Mouse (Mus musculus) heart, adult 2 months (tissue): ENCODE measurements at regions not wholly inside any gene's neighbourhood (a gene's known extent, or its start where the extent isn't known, plus 50 kb on each side); places are given as distances from the start of the nearest gene placed in this dataset.

Experiments used
- DNase-seq, 2 experiments: peaks; one replicate each; pipeline ENCODE4 v3.0.0; 2021
- H3K27ac ChIP-seq: fragments of 200-600 bp; 2 replicates; pipeline ENCODE4 v1.8.1; 2022
- H3K27me3 ChIP-seq: fragments of 200-500 bp; 2 replicates; pipeline ENCODE4 v1.6.1; 2012; ENCODE audit warnings: mild to moderate bottlenecking, low read length, inconsistent platforms, mixed read lengths; ENCODE audit not compliant: control insufficient read depth, insufficient read depth
- H3K36me3 ChIP-seq: fragments of 200-500 bp; 2 replicates; pipeline ENCODE4 v1.6.1; 2012; ENCODE audit warnings: low read length, inconsistent platforms; ENCODE audit not compliant: control insufficient read depth, insufficient read depth
- H3K4me1 ChIP-seq: fragments of 200-500 bp; 2 replicates; pipeline ENCODE4 v1.6.1; 2011; ENCODE audit warnings: low read length; ENCODE audit not compliant: control insufficient read depth, insufficient read depth
- H3K4me3 ChIP-seq: fragments of 200-600 bp; 2 replicates; pipeline ENCODE4 v1.8.1; 2022
- H3K79me2 ChIP-seq: fragments of 200-500 bp; replicated peaks from 2 replicates; pipeline ENCODE4 v1.6.1; 2012; ENCODE audit warnings: mild to moderate bottlenecking, inconsistent platforms, low read length, moderate library complexity, mixed read lengths; ENCODE audit not compliant: control insufficient read depth, insufficient read depth
- H3K9ac ChIP-seq: fragments of 200-500 bp; 2 replicates; pipeline ENCODE4 v1.6.1; 2012; ENCODE audit warnings: low read depth, mild to moderate bottlenecking, control low read depth, inconsistent platforms, low read length, mixed read lengths
- CTCF ChIP-seq: fragments of 200-600 bp; IDR thresholded peaks from 2 replicates; pipeline ENCODE4 v1.8.1; 2022; ENCODE audit warnings: antibody characterized with exemption, mild to moderate bottlenecking, moderate library complexity
- EP300 ChIP-seq: fragments of 200-500 bp; IDR thresholded peaks from 2 replicates; pipeline ENCODE4 v1.6.1; 2011; ENCODE audit warnings: low read depth, low read length, control low read depth; ENCODE audit not compliant: insufficient read depth
- POLR2A ChIP-seq: fragments of 200-500 bp; IDR thresholded peaks from 2 replicates; pipeline ENCODE4 v1.6.1; 2011; ENCODE audit warnings: mild to moderate bottlenecking, low read depth, low read length, control low read depth; ENCODE audit not compliant: insufficient read depth
- WGBS: fragments of 180-500 bp; shearing (Covaris S2); methylation state at CpG from one replicate; pipeline ENCODE4 v1.1.7; 2018; 5-methylcytosine and 5-hydroxymethylcytosine counted together
- intact Hi-C: fragments of 180-260 bp; cut with DNase I; formaldehyde crosslinking; loops from one replicate; pipeline ENCODE4 v1.15.1; 2025

DNA sequence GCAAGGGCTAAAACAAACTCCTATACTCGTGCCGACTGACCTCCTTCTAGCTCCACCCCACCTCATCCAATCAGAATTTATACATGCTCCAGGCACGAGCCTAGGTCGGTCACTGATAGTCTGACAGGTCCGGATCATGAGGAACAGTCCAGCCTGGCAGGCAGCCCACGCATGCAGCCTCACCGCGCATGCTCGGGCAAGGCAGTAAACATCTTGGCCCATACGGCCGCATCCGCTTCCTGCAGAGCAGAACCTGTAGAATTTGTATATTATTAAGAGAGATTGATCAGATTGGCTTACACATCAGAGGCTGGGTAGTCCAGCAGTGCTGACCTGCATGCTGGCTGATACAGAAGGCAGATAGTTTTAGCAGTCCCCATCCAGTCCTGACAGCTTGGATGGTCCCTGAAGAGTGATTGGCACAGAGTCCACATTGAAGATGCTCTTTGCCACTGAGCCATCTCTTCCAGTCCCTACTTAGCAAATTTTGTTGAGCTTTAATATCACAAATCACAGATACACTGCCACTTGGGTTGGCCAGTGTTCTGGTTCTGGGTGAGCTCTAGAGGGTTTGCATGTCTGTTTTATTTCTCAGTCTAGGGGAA lies 78.2 kb upstream of the Tmem150c start:
- no peak overlapping the region for H3K27ac ChIP-seq
- DNase-seq = no peak
- no peaks in the 10 kb centered on the region for H3K79me2 ChIP-seq
- H3K9ac ChIP-seq = no peak overlapping the region
- H3K4me3 ChIP-seq = no peak overlapping the region
- intact Hi-C loops = no loop called here
- H3K36me3 ChIP-seq = no peaks in the 10 kb centered on the region
- TF ChIP-seq CTCF (no peak), EP300 (no peak), POLR2A (no peak)
- no peaks in the 10 kb centered on the region for H3K4me1 ChIP-seq
- WGBS = 86% methylated on average over 12 of the region's 12 CpGs
- H3K27me3 ChIP-seq = no peaks in the 10 kb centered on the region

GRCm38 (mm10) chr5:100236277-100236676 lies 76.7 kb upstream of the Tmem150c start:
- Histone ChIP-seq H3K9ac (no peak overlapping the region), H3K27me3 (no peaks in the 10 kb centered on the region), H3K4me3 (no peak overlapping the region), H3K4me1 (no peaks in the 10 kb centered on the region), H3K36me3 (no peaks in the 10 kb centered on the region), H3K79me2 (no peaks in the 10 kb centered on the region), H3K27ac (no peak overlapping the region)
- no peak for DNase-seq
- intact Hi-C loops = no loop called here
- TF ChIP-seq CTCF = no peak
- WGBS = 46% methylated on average over 17 of the region's 17 CpGs

DNA sequence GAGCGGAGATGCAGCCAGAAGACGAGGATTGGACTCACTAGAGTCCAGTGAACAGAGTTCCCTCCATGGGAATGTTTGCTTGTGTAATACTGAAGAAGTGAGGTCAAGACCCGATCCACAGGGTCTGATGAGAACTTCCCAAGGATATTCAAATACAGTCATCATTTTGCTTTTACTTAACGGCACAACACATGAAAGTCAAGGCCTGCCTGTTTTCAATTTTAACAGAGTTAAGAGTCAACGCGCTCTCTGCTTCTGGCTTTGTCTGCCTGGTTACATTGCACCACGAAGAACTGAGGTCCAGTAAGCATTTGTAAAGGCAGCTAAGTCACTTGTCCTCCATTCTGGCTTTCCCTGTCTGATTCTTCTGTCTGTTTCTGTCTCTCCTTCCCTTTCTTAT lies 72.5 kb upstream of the Tmem150c start:
- H3K27ac ChIP-seq = no peak overlapping the region

GRCm38 (mm10) chr5:100231574-100231973 lies 72.0 kb upstream of the Tmem150c start:
- TF ChIP-seq CTCF (no peak), POLR2A (no peak), EP300 (no peak)
- no peak overlapping the region for H3K27ac ChIP-seq
- H3K36me3 ChIP-seq = no peaks in the 10 kb centered on the region
- no peaks in the 10 kb centered on the region for H3K79me2 ChIP-seq
- WGBS = 84% methylated on average over 11 of the region's 11 CpGs
- H3K4me3 ChIP-seq = no peak overlapping the region
- H3K9ac ChIP-seq = no peak overlapping the region
- no peaks in the 10 kb centered on the region for H3K4me1 ChIP-seq
- H3K27me3 ChIP-seq = no peaks in the 10 kb centered on the region
- intact Hi-C loops = no loop called here
- no peak for DNase-seq

More for the DNA sequence above, 72.5 kb upstream of the Tmem150c start:
- no peaks in the 10 kb centered on the region for H3K27me3 ChIP-seq
- H3K9ac ChIP-seq = no peak overlapping the region
- H3K79me2 ChIP-seq = no peaks in the 10 kb centered on the region
- DNase-seq = no peak
- 90% methylated on average over 7 of the region's 7 CpGs for WGBS
- TF ChIP-seq POLR2A (no peak), EP300 (no peak), CTCF (no peak)
- H3K4me3 ChIP-seq = no peak overlapping the region
- H3K4me1 ChIP-seq = no peaks in the 10 kb centered on the region
- intact Hi-C loops = no loop called here
- H3K36me3 ChIP-seq = no peaks in the 10 kb centered on the region

GRCm38 (mm10) chr5:100230038-100230437 lies 70.4 kb upstream of the Tmem150c start:
- DNase-seq = no peak
- Histone ChIP-seq H3K9ac (no peak overlapping the region), H3K36me3 (no peaks in the 10 kb centered on the region), H3K79me2 (no peaks in the 10 kb centered on the region), H3K27ac (no peak overlapping the region), H3K4me3 (no peak overlapping the region), H3K27me3 (no peaks in the 10 kb centered on the region), H3K4me1 (no peaks in the 10 kb centered on the region)
- intact Hi-C loops = no loop called here
- 83% methylated on average over 4 of the region's 4 CpGs for WGBS
- no peak for TF ChIP-seq EP300
- TF ChIP-seq POLR2A = no peak
- no peak for TF ChIP-seq CTCF

DNA sequence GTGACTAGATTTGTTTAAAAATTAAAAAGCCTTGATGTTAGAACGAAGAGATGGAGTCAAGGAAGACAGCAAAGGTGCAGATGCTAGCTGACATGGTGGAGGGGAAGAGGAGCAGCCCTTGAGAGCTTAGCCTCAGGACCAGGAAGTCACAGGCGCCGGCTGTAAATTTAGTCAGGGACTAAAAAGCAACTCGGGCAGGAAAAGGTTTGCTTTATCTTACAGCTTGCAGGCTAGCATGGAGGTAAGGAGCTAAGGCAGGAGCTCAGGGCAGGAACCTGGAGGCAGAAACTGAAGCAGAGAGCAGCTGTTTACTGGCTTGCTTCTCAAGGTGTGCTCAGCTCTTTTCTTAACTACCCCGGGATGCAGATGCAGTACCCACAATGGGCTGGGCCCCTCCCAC lies 68.3 kb upstream of the Tmem150c start:
- Histone ChIP-seq H3K27ac (no peak overlapping the region), H3K4me1 (no peaks in the 10 kb centered on the region), H3K27me3 (no peaks in the 10 kb centered on the region), H3K36me3 (no peaks in the 10 kb centered on the region), H3K4me3 (no peak overlapping the region), H3K79me2 (no peaks in the 10 kb centered on the region), H3K9ac (no peak overlapping the region)
- intact Hi-C loops = no loop called here
- 46% methylated on average over 5 of the region's 5 CpGs for WGBS
- TF ChIP-seq CTCF (no peak), POLR2A (no peak), EP300 (no peak)
- no peak for DNase-seq

DNA sequence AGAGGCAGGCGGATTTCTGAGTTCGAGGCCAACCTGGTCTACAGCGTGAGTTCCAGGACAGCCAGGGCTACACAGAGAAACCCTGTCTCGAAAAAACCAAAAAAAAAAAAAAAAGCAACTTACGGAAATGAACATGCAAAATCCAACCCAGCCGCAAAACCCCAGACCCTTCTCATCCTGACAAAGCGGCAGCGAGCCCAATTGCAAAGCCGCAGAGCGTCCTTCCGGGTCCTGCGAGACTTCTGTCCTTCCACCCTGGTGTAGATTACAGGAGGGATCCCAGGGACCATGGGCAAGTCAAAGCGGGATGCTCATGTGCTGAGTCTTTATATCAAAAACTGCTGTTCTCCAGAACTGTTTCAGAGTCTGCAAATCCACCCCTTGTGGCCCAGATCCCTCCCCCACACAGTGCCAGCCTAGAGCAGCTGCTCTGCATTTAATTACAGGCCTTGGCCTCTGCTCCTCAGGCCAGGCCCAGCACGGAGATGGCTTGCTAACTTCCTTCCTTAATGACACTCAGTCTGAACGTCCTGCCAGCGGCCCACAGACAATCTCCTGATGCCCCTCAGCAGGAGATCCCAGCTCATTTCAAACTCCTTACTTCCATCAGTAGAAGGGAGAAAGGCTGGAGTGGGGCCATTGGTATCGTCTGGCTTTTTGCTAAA lies 67.1 kb upstream of the Tmem150c start:
- H3K4me3 ChIP-seq = no peak overlapping the region
- no peaks in the 10 kb centered on the region for H3K27me3 ChIP-seq
- WGBS = 79% methylated on average over 17 of the region's 17 CpGs
- no peaks in the 10 kb centered on the region for H3K4me1 ChIP-seq
- DNase-seq = no peak
- no peak overlapping the region for H3K9ac ChIP-seq
- H3K79me2 ChIP-seq = no peaks in the 10 kb centered on the region
- intact Hi-C loops = no loop called here
- TF ChIP-seq POLR2A (no peak), EP300 (no peak), CTCF (no peak)
- no peak overlapping the region for H3K27ac ChIP-seq
- H3K36me3 ChIP-seq = no peaks in the 10 kb centered on the region
